Mouse (Mus musculus) hindbrain, embryonic 14.5 days (tissue): Measurements from ENCODE around the gene Bcl10. TPM values are rescaled to one million over a fixed set of nuclear protein-coding genes. Genes with fewer than 3 reads are reported as not detected.
A peak's percentile ranks its signal among the peaks of the same experiment; 100 is the strongest.

Source experiments
- ATAC-seq: fragments of 200-750 bp; cut with Nextera tagmentation; 2 replicates; pipeline ENCODE4 v1.8.0; 2017; ENCODE audit warnings: moderate number of reproducible peaks, mild to moderate bottlenecking, moderate TSS enrichment, moderate library complexity; ENCODE audit not compliant: low FRiP score
- DNase-seq: peaks from one replicate; pipeline ENCODE4 v3.0.0-alpha.2; 2015; ENCODE audit warnings: low spot score
- H3K27ac ChIP-seq: fragments of 300-500 bp; sonication (generic); 2 replicates; pipeline ENCODE4 v1.5.1; 2014; ENCODE audit warnings: mild to moderate bottlenecking, moderate library complexity
- H3K27me3 ChIP-seq: fragments of 300-500 bp; sonication (generic); 2 replicates; pipeline ENCODE4 v1.6.1; 2014; ENCODE audit warnings: mild to moderate bottlenecking, low read length, mixed read lengths; ENCODE audit not compliant: control insufficient read depth, insufficient read depth
- H3K36me3 ChIP-seq: fragments of 300-500 bp; sonication (generic); replicated peaks from 2 replicates; pipeline ENCODE4 v1.6.1; 2014; ENCODE audit not compliant: control insufficient read depth, insufficient read depth
- H3K4me1 ChIP-seq: fragments of 300-500 bp; sonication (generic); replicated peaks from 2 replicates; pipeline ENCODE4 v1.6.1; 2014; ENCODE audit warnings: antibody characterized with exemption, low read length, mixed read lengths; ENCODE audit not compliant: control insufficient read depth, insufficient read depth
- H3K4me2 ChIP-seq: fragments of 300-500 bp; sonication (generic); replicated peaks from 2 replicates; pipeline ENCODE4 v1.6.1; 2014; ENCODE audit warnings: mild to moderate bottlenecking, moderate library complexity
- H3K4me3 ChIP-seq: fragments of 300-500 bp; sonication (generic); replicated peaks from 2 replicates; pipeline ENCODE4 v1.5.1; 2014; ENCODE audit warnings: mild to moderate bottlenecking, low read length
- H3K9ac ChIP-seq: fragments of 300-500 bp; sonication (generic); 2 replicates; pipeline ENCODE4 v1.6.1; 2014
- H3K9me3 ChIP-seq: fragments of 300-500 bp; sonication (generic); 2 replicates; pipeline ENCODE4 v1.6.1; 2016; ENCODE audit warnings: low read length; ENCODE audit not compliant: control insufficient read depth
- WGBS: fragments of 180-500 bp; shearing (Covaris S2); extraction: QIAGEN DNeasy Blood & Tissue Kit; methylation state at CpG from one replicate; pipeline ENCODE4 v1.1.7; 2014; 5-methylcytosine and 5-hydroxymethylcytosine counted together
- polyA plus RNA-seq: library from polyadenylated mRNA; unstranded; fragments of >200 nt; fragmentation: Nextera tagmentation; extraction: Ambion mirVana; gene quantifications from 2 replicates; pipeline ENCODE4 v1.2.1, GENCODE M21; 2014

The Bcl10 gene
- polyA plus RNA-seq, 1 experiment from 2014 or later, result 37.9 TPM

DNA sequence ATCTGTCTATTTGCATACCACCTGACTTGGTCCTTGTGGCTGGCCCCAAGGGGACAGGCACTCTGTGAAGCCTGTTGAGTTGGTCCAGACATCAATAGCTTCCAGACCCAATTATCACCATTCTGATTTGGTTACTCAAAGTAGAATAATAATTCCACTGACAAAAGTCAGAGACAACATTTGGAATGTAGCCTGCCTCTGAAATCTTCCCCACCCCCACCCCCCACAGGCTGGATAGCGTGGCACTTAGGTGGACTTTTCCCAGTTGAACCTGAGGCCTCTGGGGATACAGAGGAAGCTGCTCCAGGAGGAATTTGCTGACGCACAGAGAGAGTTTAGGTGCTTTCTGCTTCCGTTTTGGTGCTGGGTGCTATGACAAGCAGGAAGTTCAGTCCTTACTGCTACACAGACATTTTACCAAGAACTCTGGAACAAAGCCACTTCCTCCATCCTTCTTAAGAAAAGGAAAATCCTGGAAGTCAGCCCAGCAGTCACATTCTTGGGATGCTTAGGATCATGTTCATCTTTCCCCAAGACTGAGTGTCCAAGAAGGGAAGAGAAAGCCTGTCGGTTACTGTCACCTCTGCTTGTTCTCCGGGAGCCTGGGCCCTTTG lies 36.6 kb upstream of the Bcl10 start:
- Histone ChIP-seq H3K27me3 (no peaks in the 10 kb centered on the region), H3K4me2 (no peak overlapping the region), H3K36me3 (no peaks in the 10 kb centered on the region), H3K4me3 (no peak overlapping the region), H3K9ac (no peak overlapping the region), H3K4me1 (peaks cover 17% of the 10 kb centered on the region; the same call in 1 of the 2 replicates), H3K27ac (peak overlapping the region; percentile 51), H3K9me3 (no peaks in the 10 kb centered on the region)
- 69% methylated on average over 5 of the region's 5 CpGs for WGBS
- DNase-seq, result no peak
- ATAC-seq, result no peak

DNA sequence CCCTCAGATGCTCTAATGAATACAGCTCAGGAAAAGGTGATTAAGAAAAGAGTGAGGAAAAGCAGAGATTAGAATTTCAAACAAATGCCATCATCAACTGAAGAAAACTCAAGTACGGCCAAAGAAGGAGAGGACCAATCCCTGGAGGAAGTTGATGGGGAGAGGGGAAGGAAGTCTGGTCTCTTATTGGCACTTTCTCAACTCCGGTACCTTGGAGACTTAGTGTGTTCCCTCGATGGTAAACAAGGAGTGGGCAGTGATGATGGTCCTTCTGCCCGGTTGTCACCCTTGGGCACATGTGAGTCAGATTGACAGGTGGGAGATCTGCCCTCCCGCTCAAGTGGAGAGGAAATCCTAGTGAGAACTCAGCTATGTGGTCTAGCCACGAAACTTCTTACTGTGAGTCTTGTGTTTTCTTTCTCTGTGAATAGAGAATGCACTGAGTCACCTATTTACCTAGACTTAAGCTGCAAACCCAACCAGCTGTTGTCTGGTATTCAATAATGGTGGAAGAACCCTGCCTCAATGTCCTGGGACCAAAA lies 35.1 kb upstream of the Bcl10 start:
- Histone ChIP-seq H3K27ac (no peak overlapping the region), H3K27me3 (no peaks in the 10 kb centered on the region), H3K9ac (no peak overlapping the region), H3K4me2 (no peak overlapping the region), H3K4me1 (peaks cover 14% of the 10 kb centered on the region; the same call in 1 of the 2 replicates), H3K4me3 (no peak overlapping the region), H3K36me3 (no peaks in the 10 kb centered on the region), H3K9me3 (no peaks in the 10 kb centered on the region)
- 85% methylated on average over 6 of the region's 6 CpGs for WGBS
- DNase-seq (no peak), ATAC-seq (no peak)

DNA sequence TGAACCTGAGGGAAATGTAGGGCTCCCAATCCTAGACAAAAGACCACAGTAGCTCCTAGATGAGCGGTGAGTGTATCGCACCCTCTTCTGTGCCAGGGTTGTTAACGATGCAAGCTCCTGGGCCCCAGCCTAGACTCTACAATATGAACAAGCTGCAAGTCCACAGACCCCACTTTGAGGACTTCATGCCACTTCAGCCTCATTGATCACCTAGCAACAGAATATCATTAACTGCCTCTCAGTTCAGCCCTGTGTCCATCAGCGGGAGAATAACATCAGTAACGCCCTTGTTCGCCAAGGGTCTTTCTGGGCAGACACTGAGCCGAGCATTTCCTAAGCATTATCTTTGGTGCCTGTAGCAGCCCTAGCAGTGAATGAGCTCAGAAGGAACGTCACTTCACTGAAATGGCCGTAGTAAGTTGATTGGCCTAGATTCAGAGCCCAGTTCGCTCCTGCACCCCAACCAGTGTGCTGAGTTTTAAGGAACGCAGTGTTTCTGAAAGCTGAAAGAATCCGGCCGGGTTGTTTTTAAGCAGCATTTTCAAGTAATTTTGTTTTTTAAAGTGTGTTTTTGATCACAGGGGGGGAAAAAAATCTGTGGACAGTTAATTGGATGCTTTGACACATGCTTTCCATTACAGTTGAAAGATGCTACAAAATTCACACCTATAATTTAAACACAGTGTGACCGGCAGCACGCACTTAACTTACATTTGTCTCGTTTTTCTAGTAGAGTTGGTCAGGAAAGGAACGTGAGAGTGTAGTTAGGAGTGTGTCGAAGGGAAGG lies 32.1 kb upstream of the Bcl10 start:
- ATAC-seq (peak; percentile 92), DNase-seq (peak; percentile 66)
- H3K4me3 ChIP-seq, result no peak overlapping the region
- H3K36me3 ChIP-seq, result no peaks in the 10 kb centered on the region
- H3K4me2 ChIP-seq, result no peak overlapping the region
- H3K9me3 ChIP-seq, result no peaks in the 10 kb centered on the region
- WGBS, result 29% methylated on average over 18 of the region's 18 CpGs
- H3K27me3 ChIP-seq, result no peaks in the 10 kb centered on the region
- peak overlapping the region; percentile 60 for H3K27ac ChIP-seq
- 0 out of 2 replicates have a peak overlapping the region, but pooled peaks have one; percentile 16 for H3K9ac ChIP-seq
- peaks cover 9% of the 10 kb centered on the region; the same call in 1 of the 2 replicates for H3K4me1 ChIP-seq

DNA sequence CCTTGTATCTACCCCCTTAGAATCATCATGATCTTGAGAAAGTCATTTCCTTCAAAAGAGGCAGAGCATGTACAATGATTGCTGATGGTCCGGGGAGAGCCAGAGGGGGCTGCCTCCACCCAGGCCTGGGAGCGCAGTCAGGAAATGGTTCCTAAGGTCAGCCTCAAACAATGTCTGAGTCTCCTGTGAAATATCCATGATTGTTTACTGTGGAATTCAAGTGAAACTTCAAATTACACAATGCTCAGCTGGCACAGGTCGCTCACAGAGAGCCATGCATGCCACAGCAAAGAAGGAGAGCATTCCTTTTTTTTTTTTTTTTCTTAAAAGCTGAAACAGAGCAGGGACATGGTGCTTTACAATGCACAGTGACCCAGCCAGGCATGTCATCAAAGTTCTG lies 30.2 kb upstream of the Bcl10 start:
- Histone ChIP-seq H3K4me1 (0 out of 2 replicates have a peak, but pooled peaks cover 3% of the 10 kb centered on the region), H3K4me3 (no peak overlapping the region), H3K27me3 (no peaks in the 10 kb centered on the region), H3K9me3 (no peaks in the 10 kb centered on the region), H3K36me3 (peaks cover 4% of the 10 kb centered on the region; the same call in 1 of the 2 replicates), H3K4me2 (no peak overlapping the region), H3K27ac (no peak overlapping the region), H3K9ac (no peak overlapping the region)
- no peak for DNase-seq
- WGBS, result 76% methylated on average over 3 of the region's 3 CpGs
- no peak for ATAC-seq

DNA sequence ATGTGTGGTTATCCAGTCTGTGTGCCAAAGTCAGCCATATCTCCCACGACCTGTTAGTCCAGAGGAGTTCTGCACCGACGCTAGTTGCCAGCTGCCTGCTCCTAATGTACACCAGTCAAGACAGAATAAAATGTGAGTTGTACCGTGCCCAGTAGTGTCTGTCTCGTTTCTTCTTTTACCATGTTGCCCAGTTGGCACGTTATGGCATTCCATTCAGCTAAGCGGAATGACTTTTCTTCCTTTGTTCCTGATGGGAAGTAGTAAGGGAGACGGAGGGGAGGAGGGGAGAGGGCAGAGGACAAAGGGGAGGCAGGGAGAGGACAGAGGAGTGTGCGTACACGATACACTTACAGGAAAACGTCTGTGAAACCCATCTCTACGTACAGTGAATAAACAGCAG lies 28.5 kb upstream of the Bcl10 start:
- 47% methylated on average over 12 of the region's 12 CpGs for WGBS
- no peaks in the 10 kb centered on the region for H3K27me3 ChIP-seq
- H3K9me3 ChIP-seq, result no peaks in the 10 kb centered on the region
- H3K36me3 ChIP-seq, result peaks cover 4% of the 10 kb centered on the region; the same call in 1 of the 2 replicates
- no peak overlapping the region for H3K4me2 ChIP-seq
- H3K27ac ChIP-seq, result no peak overlapping the region
- 0 out of 2 replicates have a peak, but pooled peaks cover 3% of the 10 kb centered on the region for H3K4me1 ChIP-seq
- DNase-seq, result no peak
- no peak for ATAC-seq
- H3K9ac ChIP-seq, result no peak overlapping the region
- H3K4me3 ChIP-seq, result no peak overlapping the region

DNA sequence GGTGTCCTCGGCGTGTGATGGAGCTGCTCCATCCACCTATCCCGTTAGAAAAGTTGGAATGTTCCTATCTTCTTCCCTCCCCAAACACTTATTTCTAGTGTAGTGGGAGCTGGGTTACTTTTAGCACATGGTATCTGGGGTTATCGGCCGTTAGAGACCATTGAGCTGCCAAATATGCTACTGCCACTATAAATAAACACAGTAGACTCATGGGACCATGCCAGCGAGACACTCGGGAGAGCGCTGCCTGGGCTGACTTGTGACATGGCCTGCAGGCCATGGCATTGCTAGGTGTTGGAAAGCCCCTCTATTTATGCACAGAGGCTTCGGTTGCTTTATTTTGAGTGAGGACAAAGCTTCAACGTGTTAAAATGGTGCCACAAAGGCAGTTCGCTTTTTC lies 24.9 kb upstream of the Bcl10 start:
- H3K27ac ChIP-seq, result no peak overlapping the region
- no peaks in the 10 kb centered on the region for H3K9me3 ChIP-seq
- WGBS, result 82% methylated on average over 11 of the region's 11 CpGs
- ATAC-seq, result no peak
- peaks cover 4% of the 10 kb centered on the region; the same call in 1 of the 2 replicates for H3K36me3 ChIP-seq
- H3K4me2 ChIP-seq, result no peak overlapping the region
- no peak for DNase-seq
- no peak overlapping the region for H3K4me3 ChIP-seq
- H3K4me1 ChIP-seq, result no peaks in the 10 kb centered on the region
- H3K9ac ChIP-seq, result no peak overlapping the region
- no peaks in the 10 kb centered on the region for H3K27me3 ChIP-seq

DNA sequence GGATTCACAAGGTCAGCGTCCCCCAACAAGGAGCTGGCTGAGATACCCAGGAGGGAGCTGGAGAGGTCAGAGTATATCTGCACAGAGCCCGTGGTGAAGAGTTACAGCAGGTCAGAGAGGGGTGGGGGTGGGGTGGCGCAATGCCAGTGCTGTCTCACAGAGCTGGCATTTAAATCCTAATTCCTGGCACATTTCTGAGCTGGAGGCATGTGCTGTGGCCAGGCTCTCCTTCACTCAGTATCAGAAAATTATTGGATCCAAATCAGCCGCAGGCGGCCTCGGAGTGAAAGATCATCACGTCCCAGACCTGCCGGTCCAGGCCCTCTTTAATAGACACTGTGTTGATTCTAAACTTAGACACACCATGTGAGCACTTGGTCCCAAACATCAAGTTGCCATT lies 22.8 kb upstream of the Bcl10 start:
- H3K4me2 ChIP-seq, result no peak overlapping the region
- H3K9me3 ChIP-seq, result no peaks in the 10 kb centered on the region
- DNase-seq (no peak), ATAC-seq (0 out of 2 replicates have a peak, but pooled peaks have one; percentile 17)
- no peak overlapping the region for H3K9ac ChIP-seq
- no peaks in the 10 kb centered on the region for H3K4me1 ChIP-seq
- H3K4me3 ChIP-seq, result no peak overlapping the region
- peaks cover 4% of the 10 kb centered on the region; the same call in 1 of the 2 replicates for H3K36me3 ChIP-seq
- H3K27ac ChIP-seq, result no peak overlapping the region
- no peaks in the 10 kb centered on the region for H3K27me3 ChIP-seq
- 71% methylated on average over 8 of the region's 8 CpGs for WGBS

DNA sequence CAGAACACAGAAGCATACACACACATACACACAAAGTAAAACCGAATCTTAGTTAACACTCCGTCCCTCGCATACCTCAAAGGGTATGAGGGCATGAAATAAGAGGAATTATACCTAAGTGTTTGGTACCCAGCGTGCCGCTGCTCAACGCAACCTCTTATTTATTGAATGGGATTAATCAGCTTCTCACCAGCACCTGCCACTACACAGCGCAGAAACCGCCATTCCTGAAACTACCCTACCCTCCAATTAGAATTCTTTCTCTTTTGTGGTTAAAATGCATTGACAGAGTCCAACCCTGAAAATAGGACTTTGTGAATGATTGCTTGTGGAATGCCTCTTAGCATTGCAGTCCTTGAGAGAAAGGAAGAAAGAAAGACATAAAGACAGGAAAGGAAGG lies 19.1 kb upstream of the Bcl10 start:
- Histone ChIP-seq H3K4me1 (no peaks in the 10 kb centered on the region), H3K36me3 (no peaks in the 10 kb centered on the region), H3K4me2 (no peak overlapping the region), H3K4me3 (no peak overlapping the region), H3K9me3 (no peaks in the 10 kb centered on the region), H3K27ac (no peak overlapping the region), H3K9ac (no peak overlapping the region), H3K27me3 (no peaks in the 10 kb centered on the region)
- WGBS, result 81% methylated on average over 8 of the region's 8 CpGs
- ATAC-seq (no peak), DNase-seq (no peak)
